Mouse (Mus musculus) heart, embryonic 11.5 days (tissue): ENCODE results near the gene Rac2. TPM values are rescaled to one million over a fixed set of nuclear protein-coding genes. Genes with fewer than 3 reads are reported as not detected.

Source experiments
- ATAC-seq: fragments of 200-750 bp; cut with Nextera tagmentation; replicated peaks from 2 replicates; pipeline ENCODE4 v1.8.0; 2017; ENCODE audit warnings: moderate library complexity; ENCODE audit not compliant: insufficient number of reproducible peaks, low FRiP score, low TSS enrichment
- H3K27ac ChIP-seq: fragments of 300-500 bp; sonication (generic); 2 replicates; pipeline ENCODE4 v1.5.1; 2014; ENCODE audit warnings: mild to moderate bottlenecking, low read depth, low read length
- H3K27me3 ChIP-seq: fragments of 300-500 bp; sonication (generic); 2 replicates; pipeline ENCODE4 v1.6.1; 2014; ENCODE audit warnings: mild to moderate bottlenecking, low read length, mixed read lengths; ENCODE audit not compliant: control insufficient read depth, insufficient read depth
- H3K36me3 ChIP-seq: fragments of 300-500 bp; sonication (generic); 2 replicates; pipeline ENCODE4 v1.6.1; 2014; ENCODE audit warnings: mild to moderate bottlenecking, low read length, moderate library complexity, mixed read lengths; ENCODE audit not compliant: control insufficient read depth, insufficient read depth
- H3K4me1 ChIP-seq: fragments of 300-500 bp; sonication (generic); 2 replicates; pipeline ENCODE4 v1.6.1; 2014; ENCODE audit warnings: low read length; ENCODE audit not compliant: control insufficient read depth, insufficient read depth
- H3K4me2 ChIP-seq: fragments of 300-500 bp; sonication (generic); 2 replicates; pipeline ENCODE4 v1.6.1; 2014; ENCODE audit warnings: mild to moderate bottlenecking, moderate library complexity
- H3K4me3 ChIP-seq: fragments of 300-500 bp; sonication (generic); 2 replicates; pipeline ENCODE4 v1.5.1; 2014; ENCODE audit warnings: low read depth, low read length
- H3K9ac ChIP-seq: fragments of 300-500 bp; sonication (generic); 2 replicates; pipeline ENCODE4 v1.6.1; 2014; ENCODE audit warnings: mild to moderate bottlenecking, low read depth, low read length, moderate library complexity
- H3K9me3 ChIP-seq: fragments of 300-500 bp; sonication (generic); replicated peaks from 2 replicates; pipeline ENCODE4 v1.6.1; 2016; ENCODE audit warnings: low read length; ENCODE audit not compliant: control insufficient read depth
- WGBS: fragments of 180-500 bp; shearing (Covaris S2); extraction: QIAGEN DNeasy Blood & Tissue Kit; methylation state at CpG from one replicate; pipeline ENCODE4 v1.1.7; 2014; ENCODE audit not compliant: insufficient replicate concordance; 5-methylcytosine and 5-hydroxymethylcytosine counted together
- polyA plus RNA-seq: library from polyadenylated mRNA; unstranded; fragments of >200 nt; fragmentation: Nextera tagmentation; extraction: Ambion mirVana; gene quantifications from 2 replicates; pipeline ENCODE4 v1.2.1, GENCODE M21; 2014

The Rac2 gene
- polyA plus RNA-seq, 1 experiment from 2014 or later, result 9.2 TPM

DNA sequence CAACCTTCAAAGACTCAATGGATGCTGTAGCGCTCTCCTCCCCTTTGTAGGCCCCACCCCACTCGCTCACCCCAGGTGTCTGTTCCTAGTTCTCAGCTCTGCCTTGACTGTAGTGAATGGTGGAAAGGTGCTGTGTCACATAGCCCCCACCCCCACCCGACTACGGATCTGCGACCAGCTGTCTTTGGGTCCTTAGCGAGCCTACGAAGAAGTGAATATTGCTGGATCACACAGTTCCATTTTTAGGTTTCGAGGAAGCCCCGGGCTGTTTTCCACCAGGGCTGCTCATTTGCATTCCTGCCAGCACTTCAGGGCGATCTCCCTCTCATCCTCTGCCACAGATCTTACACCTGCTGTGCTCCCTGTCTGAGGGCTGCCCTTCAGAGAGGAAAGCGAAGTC lies 10.8 kb upstream of the Rac2 start:
- no peak for ATAC-seq
- no peak overlapping the region for H3K4me3 ChIP-seq

GRCm38 (mm10) chr15:78576284-78576810 lies 3.8 kb upstream of the Rac2 start:
- Histone ChIP-seq H3K27ac (no peak overlapping the region), H3K9ac (no peak overlapping the region), H3K36me3 (no peaks in the 10 kb centered on the region), H3K9me3 (no peaks in the 10 kb centered on the region), H3K27me3 (no peaks in the 10 kb centered on the region), H3K4me2 (no peak overlapping the region), H3K4me3 (no peak overlapping the region), H3K4me1 (peaks cover 18% of the 10 kb centered on the region)
- no peak for ATAC-seq
- WGBS, result 59% methylated on average over 4 of the region's 4 CpGs

More for the DNA sequence above, 10.8 kb upstream of the Rac2 start:
- H3K9me3 ChIP-seq, result no peaks in the 10 kb centered on the region
- no peak overlapping the region for H3K27ac ChIP-seq
- H3K4me1 ChIP-seq, result peaks cover 8% of the 10 kb centered on the region; the same call in 1 of the 2 replicates
- 19% methylated on average over 11 of the region's 11 CpGs for WGBS
- H3K9ac ChIP-seq, result no peak overlapping the region
- H3K4me2 ChIP-seq, result no peak overlapping the region
- H3K27me3 ChIP-seq, result no peaks in the 10 kb centered on the region
- H3K36me3 ChIP-seq, result no peaks in the 10 kb centered on the region

GRCm38 (mm10) chr15:78572270-78572600 lies 348 bp downstream of the Rac2 start:
- no peak for ATAC-seq
- Histone ChIP-seq H3K27me3 (no peaks in the 10 kb centered on the region), H3K9ac (0 out of 2 replicates have a peak overlapping the region, but pooled peaks have one; percentile 7), H3K9me3 (no peaks in the 10 kb centered on the region), H3K4me2 (0 out of 2 replicates have a peak overlapping the region, but pooled peaks have one; percentile 33), H3K4me1 (peaks cover 15% of the 10 kb centered on the region), H3K27ac (peak overlapping the region; percentile 68), H3K36me3 (no peaks in the 10 kb centered on the region), H3K4me3 (no peak overlapping the region)
- 85% methylated on average over 5 of the region's 5 CpGs for WGBS

DNA sequence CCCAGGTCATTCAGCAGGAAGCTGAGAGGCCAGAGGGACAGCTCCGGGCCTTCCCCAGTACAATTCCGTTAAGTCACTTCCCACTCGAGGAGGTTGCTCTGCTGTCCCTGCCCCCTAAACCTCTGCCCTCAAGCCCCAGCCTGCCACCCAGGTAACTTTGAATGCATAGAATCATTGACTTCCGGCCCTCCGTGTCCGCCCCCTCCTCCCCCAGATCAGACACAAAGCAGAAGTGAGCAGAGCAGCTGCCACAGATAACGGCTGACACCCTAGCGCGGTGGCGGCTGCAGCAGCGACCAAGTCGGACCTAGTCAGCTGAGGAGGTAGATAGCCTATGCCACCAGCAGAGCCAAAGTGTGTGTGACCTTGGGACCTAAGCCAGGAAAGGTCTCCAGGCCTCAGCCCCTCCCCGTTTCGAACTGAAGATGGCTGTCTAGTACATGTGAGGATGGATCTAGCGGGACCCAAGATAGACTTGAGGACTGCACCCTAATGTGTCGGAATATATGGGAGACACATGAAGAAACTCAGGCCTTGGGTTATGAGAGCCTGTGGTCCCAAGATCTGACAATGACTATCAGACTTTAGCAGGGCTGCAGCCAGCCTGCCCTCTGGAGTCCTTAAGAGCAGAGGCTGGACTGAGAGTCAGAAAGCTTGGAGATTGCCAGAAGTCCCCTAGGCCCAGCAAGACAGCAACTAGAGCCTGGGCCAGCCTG lies 871 bp downstream of the Rac2 start:
- H3K36me3 ChIP-seq, result no peaks in the 10 kb centered on the region
- peaks cover 15% of the 10 kb centered on the region for H3K4me1 ChIP-seq
- ATAC-seq, result peak; percentile 71
- H3K9ac ChIP-seq, result 0 out of 2 replicates have a peak overlapping the region, but pooled peaks have one; percentile 7
- 18% methylated on average over 16 of the region's 16 CpGs for WGBS
- peak overlapping the region; percentile 68 for H3K27ac ChIP-seq
- H3K9me3 ChIP-seq, result no peaks in the 10 kb centered on the region
- no peak overlapping the region for H3K4me3 ChIP-seq
- peak overlapping the region; percentile 33 for H3K4me2 ChIP-seq
- no peaks in the 10 kb centered on the region for H3K27me3 ChIP-seq

- Histone ChIP-seq H3K4me2 (no peak overlapping the region), H3K36me3 (no peaks in the 10 kb centered on the region), H3K4me1 (peaks cover 15% of the 10 kb centered on the region), H3K9ac (no peak overlapping the region), H3K27me3 (no peaks in the 10 kb centered on the region; the same call in 1 of the 2 replicates), H3K27ac (no peak overlapping the region), H3K9me3 (no peaks in the 10 kb centered on the region), H3K4me3 (no peak overlapping the region)
- ATAC-seq, result no peak
- WGBS, result 91% methylated on average over 5 of the region's 5 CpGs
Observed at GRCm38 (mm10) chr15:78570170-78570569, 2.4 kb downstream of the Rac2 start.

DNA sequence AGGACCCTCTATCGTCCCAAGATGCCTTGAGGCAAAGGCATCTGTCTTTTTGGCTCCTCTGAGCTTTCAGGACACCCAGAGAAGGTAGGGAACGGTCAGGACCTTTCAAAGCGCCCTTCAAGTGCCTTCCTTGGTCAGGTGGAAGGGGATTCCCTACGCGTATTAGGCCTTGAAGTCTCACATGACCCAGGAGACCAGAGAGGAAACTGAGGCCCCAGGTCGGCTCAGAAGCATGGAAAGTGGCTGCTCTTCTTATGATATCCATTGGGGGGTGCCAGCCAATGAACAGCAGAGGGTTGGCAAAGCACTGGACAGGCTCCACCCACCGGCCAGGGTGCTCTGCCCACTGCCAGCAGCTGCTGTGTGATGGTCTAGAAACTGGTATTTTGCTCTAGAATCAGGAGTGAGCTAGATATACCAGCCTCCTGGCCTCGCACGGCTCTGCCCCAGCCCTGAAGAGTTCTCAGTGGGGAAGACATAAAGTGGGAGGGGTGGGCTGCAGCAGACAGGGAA lies 4.9 kb downstream of the Rac2 start:
- H3K27me3 ChIP-seq, result no peaks in the 10 kb centered on the region; the same call in 1 of the 2 replicates
- H3K9ac ChIP-seq, result no peak overlapping the region
- no peak overlapping the region for H3K27ac ChIP-seq
- H3K4me1 ChIP-seq, result peaks cover 15% of the 10 kb centered on the region
- no peak for ATAC-seq
- H3K36me3 ChIP-seq, result no peaks in the 10 kb centered on the region
- no peak overlapping the region for H3K4me3 ChIP-seq
- H3K4me2 ChIP-seq, result no peak overlapping the region
- no peaks in the 10 kb centered on the region for H3K9me3 ChIP-seq
- WGBS, result 68% methylated on average over 9 of the region's 9 CpGs

- Histone ChIP-seq H3K9ac (no peak overlapping the region), H3K4me3 (no peak overlapping the region), H3K9me3 (no peaks in the 10 kb centered on the region), H3K36me3 (no peaks in the 10 kb centered on the region), H3K27ac (no peak overlapping the region), H3K4me1 (no peaks in the 10 kb centered on the region), H3K27me3 (no peaks in the 10 kb centered on the region; the same call in 1 of the 2 replicates), H3K4me2 (no peak overlapping the region)
- ATAC-seq, result no peak
- 62% methylated on average over 11 of the region's 11 CpGs for WGBS
Observed at GRCm38 (mm10) chr15:78564764-78565435, 7.7 kb downstream of the Rac2 start.

- Histone ChIP-seq H3K27ac (no peak overlapping the region), H3K27me3 (no peaks in the 10 kb centered on the region; the same call in 1 of the 2 replicates), H3K4me2 (no peak overlapping the region), H3K4me3 (no peak overlapping the region), H3K36me3 (no peaks in the 10 kb centered on the region), H3K9ac (no peak overlapping the region), H3K4me1 (no peaks in the 10 kb centered on the region), H3K9me3 (no peaks in the 10 kb centered on the region)
- 74% methylated on average over 5 of the region's 5 CpGs for WGBS
- ATAC-seq, result no peak
Observed at GRCm38 (mm10) chr15:78563937-78564336, 8.6 kb downstream of the Rac2 start.
